In the genomic region with DNA sequence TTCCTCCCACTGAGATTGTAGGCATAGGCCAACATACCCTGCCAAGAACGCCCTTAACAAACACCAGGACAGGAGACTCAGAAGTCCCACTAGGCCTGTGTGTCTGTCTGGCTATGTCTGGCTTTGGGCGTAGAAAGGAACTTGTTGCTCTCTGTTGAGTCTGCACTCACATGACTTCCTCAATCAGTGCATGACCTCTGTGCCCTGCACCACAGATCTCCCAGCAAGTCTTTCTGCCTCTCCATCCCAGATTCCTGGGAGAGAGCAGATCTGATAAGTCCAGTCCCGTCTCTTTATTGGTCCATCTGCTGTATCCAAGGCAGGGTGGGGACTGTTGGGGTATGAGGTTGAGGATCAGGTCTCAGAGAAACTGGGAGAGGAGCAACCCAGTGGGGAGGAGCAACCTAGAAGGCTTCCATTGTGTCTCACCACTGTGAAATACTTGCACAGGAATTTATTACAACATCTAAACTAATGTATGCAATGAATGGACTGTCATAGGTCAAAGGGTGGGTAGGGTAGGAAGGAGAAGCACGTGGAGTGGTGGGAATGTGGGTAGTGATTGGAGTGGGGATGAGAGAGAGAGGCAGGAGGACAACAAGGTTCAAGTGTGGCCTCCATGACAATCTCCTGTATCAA, we compare ENCODE assay signal across 15 mouse cellular contexts. TPM values are rescaled to one million over a fixed set of nuclear protein-coding genes. Genes with fewer than 3 reads are reported as not detected.
DNase-seq lines count a peak whose midpoint lies in the region; ATAC-seq and TF ChIP-seq lines count a peak whose summit lies in the region.
"Had no signal": no experiment of that assay in that cellular context is flagged by ENCODE, and none has a peak within 500 bp of the region (broad histone marks: within the 10 kb centered on the region; RNA-seq: fewer than 3 reads in every experiment).

No protein-coding gene starts in this region.

- H3K9me3 ChIP-seq in lung, postnatal 0 days (ENCODE audit: low read length), result no peaks in the 10 kb centered on the region
- H3K9me3 ChIP-seq in intestine, embryonic 15.5 days, result no peaks in the 10 kb centered on the region
- no peaks in the 10 kb centered on the region for H3K9me3 ChIP-seq in hindbrain, postnatal 0 days (ENCODE audit: low read length)
- H3K9me3 ChIP-seq: heart, embryonic 10.5 days; kidney, embryonic 15.5 days; midbrain, embryonic 13.5 days had no signal

- DNase-seq in lung, postnatal 0 days (ENCODE audit: low spot score), result no peak
- DNase-seq in lung, postnatal 25 days (ENCODE audit: low spot score), result no peak
- DNase-seq in R1 (ENCODE audit: low read depth, low spot score), result peak; percentile 60
- no peak for DNase-seq in hindbrain, postnatal 0 days (ENCODE audit: low spot score)
- DNase-seq in urinary bladder, postnatal 4 days (ENCODE audit: low spot score in 2 of 2), result no peak
- no peak for DNase-seq in right cerebral cortex, postnatal 14 days
- DNase-seq: cerebellum, postnatal 14 days; forebrain, postnatal 0 days; thymus, postnatal 25 days had no signal

- TF ChIP-seq POLR2A in small intestine, adult 2 months (IDR thresholded peaks at IDR 0.05; ENCODE audit: low read depth, low read length), result no peak

- WGBS in lung, postnatal 0 days, result 66% methylated on average over 4 of the region's 4 CpGs
- 60% methylated on average over 4 of the region's 4 CpGs for WGBS in intestine, embryonic 15.5 days
- 41% methylated on average over 4 of the region's 4 CpGs for WGBS in small intestine, adult 2 months
- 82% methylated on average over 4 of the region's 4 CpGs for WGBS in hindbrain, postnatal 0 days

- H3K27ac ChIP-seq in lung, postnatal 0 days (ENCODE audit: low read length), result no peak overlapping the region
- H3K27ac ChIP-seq in intestine, embryonic 15.5 days, result no peak overlapping the region
- H3K27ac ChIP-seq in small intestine, adult 2 months (ENCODE audit: insufficient read depth, low read depth, low read length), result peak overlapping the region; percentile 87
- no peak overlapping the region for H3K27ac ChIP-seq in hindbrain, postnatal 0 days
- H3K27ac ChIP-seq: heart, embryonic 10.5 days; kidney, embryonic 15.5 days; midbrain, embryonic 13.5 days had no signal

- H3K27me3 ChIP-seq in lung, postnatal 0 days (replicated peaks; ENCODE audit: insufficient read depth, low read length), result no peaks in the 10 kb centered on the region
- H3K27me3 ChIP-seq in intestine, embryonic 15.5 days (replicated peaks), result no peaks in the 10 kb centered on the region
- no peaks in the 10 kb centered on the region for H3K27me3 ChIP-seq in small intestine, adult 2 months (ENCODE audit: control insufficient read depth, insufficient read depth, low read length)
- H3K27me3 ChIP-seq in hindbrain, postnatal 0 days (ENCODE audit: insufficient read depth, low read length), result no peaks in the 10 kb centered on the region
- H3K27me3 ChIP-seq: kidney, embryonic 15.5 days; midbrain, embryonic 13.5 days; Patski had no signal

- no peaks in the 10 kb centered on the region for H3K4me1 ChIP-seq in lung, postnatal 0 days (ENCODE audit: insufficient read depth, low read depth, low read length)
- no peaks in the 10 kb centered on the region for H3K4me1 ChIP-seq in intestine, embryonic 15.5 days (replicated peaks)
- peaks cover 21% of the 10 kb centered on the region for H3K4me1 ChIP-seq in small intestine, adult 2 months (ENCODE audit: control insufficient read depth, insufficient read depth, insufficient read length, low read length)
- H3K4me1 ChIP-seq in hindbrain, postnatal 0 days (ENCODE audit: insufficient read depth, low read length), result no peaks in the 10 kb centered on the region
- H3K4me1 ChIP-seq: heart, embryonic 10.5 days; midbrain, embryonic 13.5 days had no signal

- H3K4me3 ChIP-seq in lung, postnatal 0 days (ENCODE audit: low read depth, low read length), result no peak overlapping the region
- H3K4me3 ChIP-seq in intestine, embryonic 15.5 days (replicated peaks), result no peak overlapping the region
- no peak overlapping the region for H3K4me3 ChIP-seq in small intestine, adult 2 months (ENCODE audit: low read depth, low read length)
- H3K4me3 ChIP-seq in hindbrain, postnatal 0 days (ENCODE audit: low read length), result no peak overlapping the region
- H3K4me3 ChIP-seq: heart, embryonic 10.5 days; kidney, embryonic 15.5 days; midbrain, embryonic 13.5 days had no signal

- no peak for TF ChIP-seq EP300 in lung, postnatal 0 days (IDR thresholded peaks at IDR 0.05)

- no peaks in the 10 kb centered on the region for H3K36me3 ChIP-seq in lung, postnatal 0 days (ENCODE audit: insufficient read depth, low read length)
- H3K36me3 ChIP-seq in intestine, embryonic 15.5 days, result no peaks in the 10 kb centered on the region
- peaks cover 38% of the 10 kb centered on the region for H3K36me3 ChIP-seq in small intestine, adult 2 months (ENCODE audit: control insufficient read depth, insufficient read depth, low read length)
- H3K36me3 ChIP-seq in hindbrain, postnatal 0 days (ENCODE audit: insufficient read depth, low read length), result no peaks in the 10 kb centered on the region
- H3K36me3 ChIP-seq: heart, embryonic 10.5 days; kidney, embryonic 15.5 days; midbrain, embryonic 13.5 days had no signal

- peak; percentile 52 for ATAC-seq in lung, postnatal 0 days
- ATAC-seq in intestine, embryonic 15.5 days, result peak; percentile 62
- ATAC-seq in hindbrain, postnatal 0 days, result no peak
- ATAC-seq: forebrain, postnatal 0 days; midbrain, embryonic 13.5 days; Patski had no signal

- TF ChIP-seq CTCF in lung, postnatal 0 days (IDR thresholded peaks at IDR 0.05), result no peak
- TF ChIP-seq CTCF in small intestine, adult 2 months (IDR thresholded peaks at IDR 0.05; ENCODE audit: extremely low read depth, insufficient read length, insufficient replicate concordance, low read depth, low read length), result no peak
- TF ChIP-seq CTCF in hindbrain, postnatal 0 days (IDR thresholded peaks at IDR 0.05; ENCODE audit: low read depth), result no peak

- no peak overlapping the region for H3K4me2 ChIP-seq in lung, postnatal 0 days (replicated peaks; ENCODE audit: low read depth, low read length)
- no peak overlapping the region for H3K4me2 ChIP-seq in intestine, embryonic 15.5 days (replicated peaks)
- H3K4me2 ChIP-seq in hindbrain, postnatal 0 days (ENCODE audit: low read depth, low read length), result no peak overlapping the region
- H3K4me2 ChIP-seq: kidney, embryonic 15.5 days; midbrain, embryonic 13.5 days had no signal

- H3K9ac ChIP-seq in lung, postnatal 0 days (replicated peaks; ENCODE audit: low read depth), result no peak overlapping the region
- no peak overlapping the region for H3K9ac ChIP-seq in intestine, embryonic 15.5 days
- H3K9ac ChIP-seq in hindbrain, postnatal 0 days (replicated peaks; ENCODE audit: low read length), result no peak overlapping the region
- H3K9ac ChIP-seq: forebrain, postnatal 0 days; kidney, embryonic 15.5 days; midbrain, embryonic 13.5 days had no signal

RNA-seq across cellular contexts. Expression of gene Adap2, which starts 14.8 kb away (rescaled TPM):
- 8.4 and 12.4 TPM in 2 replicates for polyA plus RNA-seq in lung, postnatal 0 days (2015; fragmentation: Nextera tagmentation; extraction: Ambion mirVana)
- 3.6 and 4.2 TPM in 2 replicates for polyA plus RNA-seq in intestine, embryonic 15.5 days (2015; fragmentation: Nextera tagmentation; extraction: Ambion mirVana)
- 17.3 and 23.2 TPM in 2 replicates for polyA plus RNA-seq in small intestine, adult 2 months (2012; rRNA removed)
- 4.1 and 4.9 TPM in 2 replicates for total RNA-seq in hindbrain, postnatal 0 days (2014; rRNA removed)
- 3.7 and 4.9 TPM in 2 replicates for polyA plus RNA-seq in hindbrain, postnatal 0 days (2015; fragmentation: Nextera tagmentation; extraction: Ambion mirVana)

RNA-seq across cellular contexts. Expression of gene Rnf135, which starts 14.9 kb away (rescaled TPM):
- polyA plus RNA-seq in lung, postnatal 0 days (2015; fragmentation: Nextera tagmentation; extraction: Ambion mirVana), result 13.7 and 16.1 TPM in 2 replicates
- polyA plus RNA-seq in intestine, embryonic 15.5 days (2015; fragmentation: Nextera tagmentation; extraction: Ambion mirVana), result 10.1 and 10.8 TPM in 2 replicates
- polyA plus RNA-seq in small intestine, adult 2 months (2012; rRNA removed), result 4.3 and 5.9 TPM in 2 replicates
- total RNA-seq in hindbrain, postnatal 0 days (2014; rRNA removed), result 2.3 and 5.0 TPM in 2 replicates
- 4.7 and 4.8 TPM in 2 replicates for polyA plus RNA-seq in hindbrain, postnatal 0 days (2015; fragmentation: Nextera tagmentation; extraction: Ambion mirVana)

RNA-seq across cellular contexts. Expression of gene Tefm, which starts 26.8 kb away (rescaled TPM):
- polyA plus RNA-seq in lung, postnatal 0 days (2015; fragmentation: Nextera tagmentation; extraction: Ambion mirVana), result 17.8 and 19.5 TPM in 2 replicates
- 30.9 and 33.8 TPM in 2 replicates for polyA plus RNA-seq in intestine, embryonic 15.5 days (2015; fragmentation: Nextera tagmentation; extraction: Ambion mirVana)
- polyA plus RNA-seq in small intestine, adult 2 months (2012; rRNA removed), result 0.60 and 1.1 TPM in 2 replicates
- total RNA-seq in hindbrain, postnatal 0 days (2014; rRNA removed), result 8.6 and 8.9 TPM in 2 replicates
- 18.6 and 22.9 TPM in 2 replicates for polyA plus RNA-seq in hindbrain, postnatal 0 days (2015; fragmentation: Nextera tagmentation; extraction: Ambion mirVana)

RNA-seq across cellular contexts. Expression of gene Rhot1, which starts 40.1 kb away (rescaled TPM):
- 38.2 and 44.9 TPM in 2 replicates for polyA plus RNA-seq in lung, postnatal 0 days (2015; fragmentation: Nextera tagmentation; extraction: Ambion mirVana)
- polyA plus RNA-seq in intestine, embryonic 15.5 days (2015; fragmentation: Nextera tagmentation; extraction: Ambion mirVana), result 43.2 and 46.6 TPM in 2 replicates
- polyA plus RNA-seq in small intestine, adult 2 months (2012; rRNA removed), result 1.8 and 3.0 TPM in 2 replicates
- 50.0 and 62.1 TPM in 2 replicates for total RNA-seq in hindbrain, postnatal 0 days (2014; rRNA removed)
- 57.4 and 59.1 TPM in 2 replicates for polyA plus RNA-seq in hindbrain, postnatal 0 days (2015; fragmentation: Nextera tagmentation; extraction: Ambion mirVana)
